Mouse (Mus musculus): ENCODE results near the gene Dnmt1.

GRCm38 (mm10) chr9:20966747-20967146 lies 7.1 kb upstream of the Dnmt1 start:
- no peak for TF ChIP-seq CTCF (IDR thresholded peaks at IDR 0.05; ENCODE audit: low read depth)
- no peak for TF ChIP-seq EP300 (optimal IDR thresholded peaks at IDR 0.05)
